Mouse (Mus musculus) lung, embryonic 16.5 days (tissue): Measurements from ENCODE around the gene Rps19. TPM values are rescaled to one million over a fixed set of nuclear protein-coding genes. Genes with fewer than 3 reads are reported as not detected.

Experiments used
- ATAC-seq: fragments of 200-750 bp; cut with Nextera tagmentation; 2 replicates; pipeline ENCODE4 v1.8.0; 2017; ENCODE audit warnings: low read depth, mild to moderate bottlenecking, moderate library complexity
- H3K27ac ChIP-seq: fragments of 300-500 bp; sonication (generic); 2 replicates; pipeline ENCODE4 v1.5.1; 2014; ENCODE audit warnings: mild to moderate bottlenecking, control low read depth, low read length
- H3K27me3 ChIP-seq: fragments of 300-500 bp; sonication (generic); 2 replicates; pipeline ENCODE4 v1.6.1; 2014; ENCODE audit warnings: low read depth, low read length, mixed read lengths; ENCODE audit not compliant: control insufficient read depth, insufficient read depth
- H3K36me3 ChIP-seq: fragments of 300-500 bp; sonication (generic); 2 replicates; pipeline ENCODE4 v1.6.1; 2014; ENCODE audit warnings: low read length; ENCODE audit not compliant: control insufficient read depth, insufficient read depth
- H3K4me1 ChIP-seq: fragments of 300-500 bp; sonication (generic); replicated peaks from 2 replicates; pipeline ENCODE4 v1.6.1; 2014; ENCODE audit warnings: low read length, mixed read lengths; ENCODE audit not compliant: control insufficient read depth, insufficient read depth
- H3K4me2 ChIP-seq: fragments of 300-500 bp; sonication (generic); 2 replicates; pipeline ENCODE4 v1.6.1; 2014; ENCODE audit warnings: low read depth, low read length, control low read depth
- H3K4me3 ChIP-seq: fragments of 300-500 bp; sonication (generic); 2 replicates; pipeline ENCODE4 v1.5.1; 2014; ENCODE audit warnings: mild to moderate bottlenecking, low read length, control low read depth
- H3K9ac ChIP-seq: fragments of 300-500 bp; sonication (generic); 2 replicates; pipeline ENCODE4 v1.6.1; 2014; ENCODE audit warnings: low read length, control low read depth
- H3K9me3 ChIP-seq: fragments of 300-500 bp; sonication (generic); 2 replicates; pipeline ENCODE4 v1.6.1; 2016; ENCODE audit warnings: low read length; ENCODE audit not compliant: control insufficient read depth
- WGBS: fragments of 180-500 bp; shearing (Covaris S2); extraction: QIAGEN DNeasy Blood & Tissue Kit; methylation state at CpG from one replicate; pipeline ENCODE4 v1.1.7; 2014; 5-methylcytosine and 5-hydroxymethylcytosine counted together
- polyA plus RNA-seq: library from polyadenylated mRNA; unstranded; fragments of >200 nt; fragmentation: Nextera tagmentation; extraction: Ambion mirVana; gene quantifications from 2 replicates; pipeline ENCODE4 v1.2.1, GENCODE M21; 2015

The Rps19 gene
- polyA plus RNA-seq, 1 experiment from 2014 or later: 2,580 TPM

DNA sequence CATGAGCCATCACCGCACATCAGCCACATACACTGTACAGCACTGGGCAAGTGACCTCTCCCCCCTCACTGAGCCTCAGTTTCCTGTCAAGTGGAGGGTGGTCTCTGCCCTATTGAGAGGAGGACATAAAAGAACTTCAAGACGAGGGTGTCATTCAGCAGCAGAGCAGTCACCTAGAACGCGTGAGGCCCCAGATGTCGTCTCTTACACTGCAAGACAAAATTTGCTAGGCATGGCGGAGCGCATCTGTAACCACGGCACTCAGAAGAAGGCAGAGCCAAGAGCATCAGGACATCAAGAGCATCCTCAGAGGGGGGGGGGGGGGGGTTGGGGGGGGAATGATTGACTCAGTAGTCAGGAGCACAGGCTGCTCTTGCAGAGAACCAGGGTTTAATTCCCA is 12.1 kb downstream of the Rps19 start:
- no peaks in the 10 kb centered on the region for H3K4me1 ChIP-seq
- H3K9me3 ChIP-seq: no peaks in the 10 kb centered on the region
- H3K36me3 ChIP-seq: no peaks in the 10 kb centered on the region
- H3K4me2 ChIP-seq: no peak overlapping the region
- H3K27me3 ChIP-seq: no peaks in the 10 kb centered on the region
- H3K4me3 ChIP-seq: no peak overlapping the region
- H3K9ac ChIP-seq: no peak overlapping the region
- no peak for ATAC-seq
- WGBS: 82% methylated on average over 8 of the region's 8 CpGs
- no peak overlapping the region for H3K27ac ChIP-seq

DNA sequence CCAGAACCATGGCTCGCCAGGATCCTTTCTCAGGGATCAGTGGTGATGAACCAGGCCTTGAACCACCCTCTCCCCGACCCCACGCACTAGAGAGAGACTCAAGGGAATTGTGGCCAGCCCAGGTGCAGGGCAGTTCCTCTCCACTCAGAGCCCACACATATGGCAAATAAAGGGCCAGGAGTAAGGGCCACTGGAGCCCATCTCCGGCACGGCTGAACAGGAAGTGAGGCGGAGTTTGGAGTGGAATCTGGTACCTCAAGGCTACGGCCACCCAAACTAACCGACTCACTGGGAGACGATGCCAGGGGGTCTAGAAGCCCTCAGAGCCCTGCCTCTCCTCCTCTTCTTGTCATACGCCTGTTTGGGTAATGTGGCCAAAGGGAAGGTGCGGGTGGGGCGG is 13.1 kb downstream of the Rps19 start, which contains the start of gene Cd79a:
Cd79a (plus strand) TSS at position 158 of the 400 bp plus-strand sequence.
- no peaks in the 10 kb centered on the region for H3K36me3 ChIP-seq
- no peak within 1 kb of the TSS for H3K4me3 ChIP-seq
- no peak for ATAC-seq
- no peaks in the 10 kb centered on the region for H3K27me3 ChIP-seq
- H3K9me3 ChIP-seq: no peaks in the 10 kb centered on the region
- no peak within 1 kb of the TSS for H3K9ac ChIP-seq
- no peak within 1 kb of the TSS for H3K27ac ChIP-seq
- H3K4me2 ChIP-seq: no peak within 1 kb of the TSS
- H3K4me1 ChIP-seq: peaks cover 4% of the 10 kb centered on the region; the same call in 1 of the 2 replicates
- WGBS: 56% methylated on average over 12 of the region's 12 CpGs

DNA sequence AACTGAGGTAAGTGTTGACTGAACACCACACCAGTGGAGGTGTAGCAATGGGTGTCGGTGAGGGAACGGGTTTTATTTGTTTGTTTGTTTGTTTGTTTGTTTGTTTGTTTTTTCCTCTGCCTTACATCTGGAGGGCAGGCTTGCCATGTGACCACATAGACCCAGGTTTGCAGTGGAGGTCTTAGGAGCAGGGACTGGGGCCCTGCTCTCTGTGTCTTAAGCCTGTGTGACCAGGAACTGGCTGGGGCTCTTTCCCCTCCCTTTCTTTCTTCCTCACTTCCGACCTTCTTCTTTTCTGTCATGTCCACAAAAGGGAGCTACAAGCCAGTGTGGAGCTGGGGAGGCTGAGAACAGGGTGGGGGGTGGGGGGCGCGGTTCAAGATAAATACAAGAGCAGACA is 13.8 kb downstream of the Rps19 start:
- 65% methylated on average over 5 of the region's 5 CpGs for WGBS
- Histone ChIP-seq H3K4me3 (no peak overlapping the region), H3K27ac (no peak overlapping the region), H3K4me1 (peaks cover 8% of the 10 kb centered on the region; the same call in 1 of the 2 replicates), H3K9me3 (no peaks in the 10 kb centered on the region), H3K4me2 (no peak overlapping the region), H3K36me3 (no peaks in the 10 kb centered on the region), H3K9ac (no peak overlapping the region), H3K27me3 (no peaks in the 10 kb centered on the region)
- no peak for ATAC-seq

DNA sequence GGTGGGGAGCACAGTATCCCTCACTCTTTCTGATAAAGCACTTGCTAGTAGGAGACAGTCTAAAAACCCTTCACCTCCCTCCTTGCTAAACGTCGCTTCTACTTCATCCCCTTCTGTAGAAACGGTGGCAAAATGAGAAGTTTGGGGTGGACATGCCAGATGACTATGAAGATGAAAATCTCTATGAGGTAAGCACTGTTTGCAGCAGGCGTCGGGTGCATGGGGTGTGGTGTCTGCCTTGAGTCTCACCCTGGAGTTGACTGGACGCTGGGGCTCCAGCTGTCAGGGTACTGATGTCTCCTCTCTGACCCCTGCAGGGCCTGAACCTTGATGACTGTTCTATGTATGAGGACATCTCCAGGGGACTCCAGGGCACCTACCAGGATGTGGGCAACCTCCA is 16.9 kb downstream of the Rps19 start:
- Histone ChIP-seq H3K9ac (no peak overlapping the region), H3K4me3 (no peak overlapping the region), H3K4me1 (peaks cover 23% of the 10 kb centered on the region; the same call in 1 of the 2 replicates), H3K27me3 (no peaks in the 10 kb centered on the region), H3K4me2 (no peak overlapping the region), H3K9me3 (no peaks in the 10 kb centered on the region), H3K36me3 (no peaks in the 10 kb centered on the region), H3K27ac (no peak overlapping the region)
- ATAC-seq: no peak
- WGBS: 65% methylated on average over 6 of the region's 6 CpGs

DNA sequence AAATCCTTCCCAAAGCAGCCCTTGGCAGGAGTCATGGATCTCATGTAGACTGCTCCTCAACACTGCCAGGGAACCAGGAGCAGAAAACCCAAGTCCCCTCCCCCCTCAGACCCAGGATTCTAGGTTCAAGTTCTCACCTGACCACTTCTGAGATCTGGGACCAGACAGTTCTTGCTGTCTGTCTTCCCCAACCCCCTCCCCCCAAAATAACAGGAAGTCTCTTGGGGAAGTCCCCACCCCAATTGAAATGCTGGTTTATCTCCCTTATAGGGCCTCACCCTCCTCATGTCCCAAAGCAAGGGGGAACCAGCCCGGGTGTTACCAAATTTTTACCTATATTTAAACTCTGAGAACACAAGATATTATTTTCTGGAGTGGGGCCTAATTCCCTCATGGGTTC is 17.7 kb downstream of the Rps19 start:
- Histone ChIP-seq H3K9ac (peak overlapping the region; percentile 91), H3K9me3 (no peaks in the 10 kb centered on the region), H3K4me1 (peaks cover 30% of the 10 kb centered on the region), H3K4me3 (peak overlapping the region; percentile 86), H3K36me3 (no peaks in the 10 kb centered on the region), H3K4me2 (peak overlapping the region; percentile 76; the same call in 1 of the 2 replicates), H3K27me3 (no peaks in the 10 kb centered on the region), H3K27ac (peak overlapping the region; percentile 95)
- no peak for ATAC-seq
- WGBS: 34% methylated on average over 1 of the region's 1 CpGs

DNA sequence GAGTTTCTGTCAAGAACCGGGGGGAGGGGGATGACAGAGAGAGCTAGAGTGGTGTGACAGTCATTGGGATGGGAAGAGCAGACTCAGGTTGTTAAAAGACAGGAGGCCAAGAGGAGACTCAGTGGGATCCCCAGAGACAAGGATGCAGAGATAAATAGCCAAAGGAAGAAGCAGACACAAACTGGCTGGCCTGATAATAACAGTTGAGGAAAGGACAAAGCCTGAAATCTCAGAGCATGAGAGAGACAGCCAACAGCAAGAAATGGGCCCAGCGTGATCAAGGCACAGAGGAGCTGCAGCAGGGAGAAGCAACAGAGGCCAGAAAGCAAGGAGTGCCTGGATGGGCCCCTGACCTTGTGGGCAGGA is 18.1 kb downstream of the Rps19 start:
- Histone ChIP-seq H3K9me3 (no peaks in the 10 kb centered on the region), H3K4me2 (peak overlapping the region; percentile 76), H3K27me3 (no peaks in the 10 kb centered on the region), H3K4me3 (peak overlapping the region; percentile 86), H3K36me3 (no peaks in the 10 kb centered on the region), H3K9ac (peak overlapping the region; percentile 91), H3K27ac (peak overlapping the region; percentile 95), H3K4me1 (peaks cover 34% of the 10 kb centered on the region)
- WGBS: 41% methylated on average over 2 of the region's 2 CpGs
- no peak for ATAC-seq

DNA sequence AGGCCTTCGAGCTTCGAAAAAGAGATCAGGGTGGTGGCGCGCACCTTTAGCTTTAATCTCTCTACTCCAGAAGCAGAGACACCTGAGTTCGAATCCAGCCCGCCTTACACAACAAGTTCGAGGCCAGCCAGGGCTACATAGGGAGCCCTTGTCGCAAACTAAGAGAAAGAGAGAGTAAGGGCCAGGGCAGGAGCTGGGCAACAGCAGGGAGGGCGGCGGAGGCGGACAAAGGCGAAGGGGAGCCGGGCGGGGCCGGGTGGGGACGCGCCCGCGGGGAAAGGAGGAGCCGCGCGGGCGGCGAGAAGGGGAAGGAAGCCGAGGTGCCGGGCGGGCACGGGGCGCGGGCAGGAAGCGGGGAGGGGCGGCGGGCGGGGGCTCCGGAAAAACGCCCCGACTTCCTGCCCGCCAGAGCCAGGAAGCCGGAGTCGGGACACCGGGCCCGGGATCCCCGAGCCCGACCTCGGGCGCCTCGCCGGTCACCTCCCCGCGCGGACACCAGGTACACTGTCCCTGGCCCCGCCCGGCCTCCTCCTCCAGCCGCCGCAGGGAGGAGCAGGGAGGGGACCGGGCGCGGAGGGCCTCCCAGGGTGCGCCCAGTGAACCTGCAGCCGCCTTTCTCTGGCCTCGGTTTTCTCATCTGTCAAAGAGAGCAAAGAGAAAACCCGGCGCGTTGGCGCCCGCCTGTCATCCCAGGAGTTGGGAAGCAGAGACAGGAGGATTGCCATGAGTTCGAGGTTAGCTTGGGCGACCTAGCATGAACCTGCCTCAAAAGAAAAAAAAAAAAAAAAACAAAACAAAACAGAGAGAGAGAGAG is 18.7 kb downstream of the Rps19 start, which contains the start of gene Arhgef1:
Arhgef1 (plus strand) TSS at position 283 of the 814 bp plus-strand sequence.
- Histone ChIP-seq H3K9me3 (no peaks in the 10 kb centered on the region), H3K27me3 (no peaks in the 10 kb centered on the region), H3K9ac (peak within 1 kb of the TSS; percentile 91), H3K4me3 (peak within 1 kb of the TSS; percentile 86), H3K36me3 (no peaks in the 10 kb centered on the region), H3K4me2 (peak within 1 kb of the TSS; percentile 76), H3K27ac (peak within 1 kb of the TSS; percentile 95), H3K4me1 (peaks cover 36% of the 10 kb centered on the region)
- 5% methylated on average over 25 of the region's 68 CpGs for WGBS
- ATAC-seq: peak; percentile 29

DNA sequence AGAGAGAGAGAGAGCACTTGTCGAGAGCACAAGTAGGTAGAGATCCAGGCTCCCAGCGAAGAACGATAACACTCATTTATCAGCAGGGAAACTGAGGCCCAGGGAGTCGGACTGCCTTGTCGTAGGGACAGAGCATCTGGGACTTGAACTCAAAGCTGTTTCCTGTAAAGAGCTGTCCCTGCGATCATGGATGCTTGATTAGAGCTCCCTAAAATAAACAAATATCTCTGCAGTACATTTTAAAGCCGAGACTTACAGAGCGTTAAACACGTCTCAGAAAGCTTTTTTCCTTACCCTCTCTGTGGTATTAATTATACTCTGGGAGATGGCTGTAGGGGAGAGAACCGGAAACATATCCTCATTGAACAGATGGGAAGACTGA is 19.3 kb downstream of the Rps19 start:
- ATAC-seq: no peak
- Histone ChIP-seq H3K4me1 (peaks cover 36% of the 10 kb centered on the region), H3K9me3 (no peaks in the 10 kb centered on the region), H3K27me3 (no peaks in the 10 kb centered on the region), H3K36me3 (no peaks in the 10 kb centered on the region; the same call in 1 of the 2 replicates), H3K4me2 (peak overlapping the region; percentile 76), H3K4me3 (peak overlapping the region; percentile 86), H3K27ac (peak overlapping the region; percentile 95), H3K9ac (peak overlapping the region; percentile 91)
- 17% methylated on average over 10 of the region's 10 CpGs for WGBS

DNA sequence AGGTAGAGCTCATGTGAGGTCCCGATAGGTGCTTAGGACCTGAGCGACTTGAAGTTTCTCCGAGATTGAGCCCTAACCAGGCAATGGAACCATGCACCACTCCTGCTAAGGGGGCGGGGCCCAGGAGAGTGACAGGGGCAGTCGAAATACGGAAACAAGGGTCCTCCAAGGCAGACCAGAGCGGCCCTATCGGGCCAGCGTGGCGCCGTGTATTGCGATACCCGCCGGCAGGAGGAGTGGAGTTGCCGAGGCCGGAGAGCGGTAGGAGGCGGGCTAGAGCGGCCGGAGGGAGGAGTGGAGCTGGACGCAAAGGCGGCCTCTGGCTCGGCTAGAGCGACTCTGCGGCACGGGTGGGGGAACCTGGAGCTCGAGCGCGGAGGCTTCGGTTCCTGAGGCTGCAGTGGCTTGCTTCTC is 19.9 kb downstream of the Rps19 start:
- Histone ChIP-seq H3K9ac (peak overlapping the region; percentile 91), H3K27ac (peak overlapping the region; percentile 95), H3K4me3 (peak overlapping the region; percentile 86), H3K9me3 (no peaks in the 10 kb centered on the region), H3K36me3 (peaks cover 3% of the 10 kb centered on the region), H3K27me3 (no peaks in the 10 kb centered on the region), H3K4me1 (peaks cover 36% of the 10 kb centered on the region), H3K4me2 (peak overlapping the region; percentile 76)
- peak; percentile 95 for ATAC-seq
- WGBS: under 1% methylated on average over 29 of the region's 30 CpGs
